Mouse (Mus musculus) CD4-positive, CD25-positive, alpha-beta regulatory T cell (primary cell): ENCODE results near the gene Nras. TPM values are rescaled to one million over a fixed set of nuclear protein-coding genes. Genes with fewer than 3 reads are reported as not detected.

Experiments used
- polyA plus RNA-seq: library from polyadenylated mRNA; unstranded; fragments of 100-300 nt; shearing (Covaris generic); gene quantifications from one replicate; pipeline ENCODE4 v1.2.1, GENCODE M21; 2017

Gene Nras
- polyA plus RNA-seq, result 52.8 TPM

DNA sequence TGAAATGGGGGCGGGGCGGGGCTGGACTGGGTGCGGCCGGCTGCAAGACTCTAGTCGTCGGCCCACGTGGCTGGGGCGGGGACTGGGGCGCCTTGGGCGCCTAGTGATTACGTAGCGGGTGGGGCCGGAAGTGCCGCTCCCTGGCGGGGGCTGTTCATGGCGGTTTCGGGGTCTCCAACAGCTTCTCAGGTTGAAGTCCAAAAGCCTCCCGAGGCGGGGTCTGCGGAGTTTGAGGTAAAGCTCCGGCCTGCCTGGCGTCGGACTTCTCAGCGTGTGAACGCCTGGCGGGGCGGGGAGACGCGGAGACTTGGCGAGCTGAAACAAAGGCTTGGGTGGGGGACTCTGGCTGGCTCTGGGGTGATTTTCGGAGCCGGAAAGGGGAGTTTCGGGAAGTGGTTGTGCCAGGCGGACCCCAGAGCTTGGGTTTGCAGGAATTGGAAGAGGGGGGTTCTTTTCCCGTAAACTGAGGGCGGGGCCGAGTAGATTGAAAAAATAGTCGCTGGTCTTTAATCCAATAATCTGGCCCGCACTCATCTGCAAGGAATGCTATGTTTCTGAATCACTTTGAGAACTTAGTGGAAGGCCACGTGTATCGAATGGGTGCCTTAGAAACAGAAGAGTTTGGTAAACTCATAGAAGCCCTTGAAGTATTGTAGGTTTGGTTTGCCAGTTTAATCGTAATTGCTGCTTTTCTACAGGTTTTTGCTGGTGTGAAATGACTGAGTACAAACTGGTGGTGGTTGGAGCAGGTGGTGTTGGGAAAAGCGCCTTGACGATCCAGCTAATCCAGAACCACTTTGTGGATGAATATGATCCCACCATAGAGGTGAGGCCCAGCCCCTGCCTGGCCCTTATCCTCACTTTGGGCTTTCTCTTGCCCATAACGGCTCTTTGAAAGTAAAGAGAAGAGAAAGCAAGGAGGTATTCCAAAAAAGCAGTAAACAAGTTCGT is at the start of gene Nras:
TSS of gene Nras (plus strand) at position 79 of the 951 bp plus-strand sequence.

DNA sequence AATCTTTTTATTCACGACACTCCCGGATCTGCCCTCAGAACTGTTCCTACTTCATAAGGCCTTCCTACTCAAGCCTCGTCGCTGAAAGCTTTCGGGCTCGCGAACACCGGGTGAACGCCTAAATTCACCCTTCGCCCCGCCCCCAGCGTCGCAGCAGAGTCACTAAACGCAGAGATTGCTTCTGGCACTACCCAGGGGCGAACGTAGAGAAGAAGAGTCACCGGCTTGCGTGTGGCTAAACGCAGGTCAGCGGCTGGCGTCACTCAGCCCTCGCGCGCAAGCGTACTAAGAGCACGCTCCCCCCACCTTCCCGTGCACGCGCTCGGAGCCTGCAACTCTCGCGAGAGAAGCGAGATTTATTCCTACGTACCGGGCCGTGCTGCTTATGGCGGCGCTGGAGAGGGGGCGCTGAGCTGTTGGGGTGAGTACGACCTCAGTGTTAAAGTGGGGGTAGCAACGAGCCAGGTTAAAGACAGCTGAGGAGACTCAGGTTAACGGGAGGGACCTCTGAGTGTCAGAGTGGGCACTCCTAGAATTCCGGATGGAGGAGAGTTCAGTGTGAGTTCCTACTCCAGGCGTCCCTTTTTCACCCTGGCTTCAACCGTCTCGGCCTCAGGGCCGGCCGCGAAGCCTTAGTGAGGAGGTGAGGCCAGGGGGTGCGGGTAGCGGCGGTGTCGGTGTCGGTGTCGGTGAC is 37.7 kb upstream of the Nras start, which contains the start of gene Csde1:
TSS of gene Csde1 (plus strand) at position 178 of the 694 bp plus-strand sequence.

DNA sequence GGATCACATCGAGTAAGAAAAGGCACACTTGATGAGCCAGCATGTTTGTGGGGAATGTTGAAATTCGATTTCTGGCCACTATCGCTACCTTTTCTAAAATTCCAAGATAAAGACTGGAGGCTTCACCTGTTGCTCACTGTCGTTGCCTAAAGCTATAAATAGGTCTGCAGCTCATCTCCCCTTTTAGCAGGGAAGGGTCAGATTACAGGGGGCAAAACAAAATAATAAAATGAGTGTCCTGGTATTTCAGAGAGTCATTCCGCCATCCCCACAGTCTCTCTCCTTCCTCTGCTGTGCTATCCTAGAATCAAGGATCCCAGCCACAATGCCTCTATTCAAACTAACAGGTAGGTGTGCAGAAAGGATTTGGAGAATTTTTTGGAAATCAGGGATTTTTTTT is 15.7 kb downstream of the Nras start, which contains the start of gene Ampd1:
TSS of gene Ampd1 (plus strand) at position 244 of the 400 bp plus-strand sequence.

GRCm38 (mm10) chr3:103102454-103103390 is 44.6 kb downstream of the Nras start, which contains the start of gene Dennd2c:
Gene Dennd2c, plus strand, starts transcription at chr3:103102604.

Other genes starting within 250 kb of the Nras start
- not detected for gene Sycp1, start 122.2 kb upstream of the Nras start, polyA plus RNA-seq
- not detected for gene Nr1h5, start 94.2 kb upstream of the Nras start, polyA plus RNA-seq
- gene Sike1, start 62.6 kb upstream of the Nras start, polyA plus RNA-seq, result 90.7 TPM
- gene Csde1, start 37.9 kb upstream of the Nras start, polyA plus RNA-seq, result 272 TPM
- 12.7 TPM for gene Ampd1, start 15.7 kb downstream of the Nras start, polyA plus RNA-seq
- 2.3 TPM for gene Dennd2c, start 44.3 kb downstream of the Nras start, polyA plus RNA-seq
- gene Bcas2, start 113.4 kb downstream of the Nras start, polyA plus RNA-seq, result 148 TPM
- gene Trim33, start 221.0 kb downstream of the Nras start, polyA plus RNA-seq, result 31.4 TPM